Mouse (Mus musculus) gastrocnemius, adult 18-20 months (tissue): ENCODE data around the gene Tmem170. TPM values are rescaled to one million over a fixed set of nuclear protein-coding genes. Genes with fewer than 3 reads are reported as not detected.

ENCODE experiments used
- DNase-seq: peaks from one replicate; pipeline ENCODE4 v3.0.0; 2021; ENCODE audit warnings: low spot score
- total RNA-seq, 2 experiments: library from RNA; stranded (reverse); gene quantifications; 2 replicates each; pipeline ENCODE4 v1.2.3; 2021

Gene Tmem170
- total RNA-seq, 2 experiments from 2014 or later: 2.0 to 2.3 TPM

- DNase-seq: no peak
Measured at GRCm38 (mm10) chr8:111815078-111815477, 61.5 kb downstream of the Tmem170 start.

GRCm38 (mm10) chr8:111813818-111814217 lies 62.7 kb downstream of the Tmem170 start:
- no peak for DNase-seq

Other genes with a start within 250 kb of the Tmem170 start
- gene Ldhd, start 246.4 kb downstream of the Tmem170 start, total RNA-seq: 10 to 100 TPM; 30.3 to 31.4 TPM
- 1 to 10 TPM; 8.6 to 9.4 TPM for gene Zfp1, start 233.3 kb downstream of the Tmem170 start, total RNA-seq
- under 1 TPM in 1 of 2 experiments, not detected in 1; 0.71 TPM for gene Ctrb1, start 185.7 kb downstream of the Tmem170 start, total RNA-seq
- 10 to 100 TPM; 10.6 to 10.8 TPM for gene Bcar1, start 132.9 kb downstream of the Tmem170 start, total RNA-seq
- gene Cfdp1, start 22.5 kb downstream of the Tmem170 start, total RNA-seq: 10 to 100 TPM; 17.8 to 21.0 TPM
- gene Chst5, start 33.7 kb upstream of the Tmem170 start, total RNA-seq: under 1 TPM in 1 of 2 experiments, not detected in 1; 0.09 TPM
- gene Tmem231, start 57.1 kb upstream of the Tmem170 start, total RNA-seq: 1 to 10 TPM in 1 of 2 experiments, under 1 TPM in 1; 0.91 to 1.0 TPM
- gene Gabarapl2, start 64.0 kb upstream of the Tmem170 start, total RNA-seq: 100 to 1,000 TPM in 1 of 2 experiments, 10 to 100 TPM in 1; 91.4 to 110 TPM
- gene Adat1, start 115.6 kb upstream of the Tmem170 start, total RNA-seq: 1 to 10 TPM; 1.6 to 2.1 TPM
- 100 to 1,000 TPM; 135 TPM for gene Kars, start 134.6 kb upstream of the Tmem170 start, total RNA-seq
- gene Terf2ip, start 134.6 kb upstream of the Tmem170 start, total RNA-seq: 10 to 100 TPM in 1 of 2 experiments, 1 to 10 TPM in 1; 9.5 to 10.0 TPM
- not detected for gene Gm6793, start 138.3 kb upstream of the Tmem170 start, total RNA-seq